Mouse (Mus musculus) 3134 (cell line): ENCODE results near the gene Zbtb20.
A peak's percentile ranks its signal among the peaks of the same experiment; 100 is the strongest.

Experiments
- DNase-seq: peaks from one replicate; pipeline ENCODE4 v3.0.0-alpha.2; 2011; ENCODE audit warnings: low spot score; ENCODE audit not compliant: insufficient read length; ENCODE audit errors: extremely low read depth

Zbtb20 gene

GRCm38 (mm10) chr16:43072818-43073594 is 197.3 kb downstream of the Zbtb20 start:
- no peak for DNase-seq

GRCm38 (mm10) chr16:43080403-43080802 is 204.7 kb downstream of the Zbtb20 start:
- DNase-seq = no peak

GRCm38 (mm10) chr16:43080923-43081702 is 205.4 kb downstream of the Zbtb20 start:
- DNase-seq = no peak

GRCm38 (mm10) chr16:43081995-43082394 is 206.3 kb downstream of the Zbtb20 start:
- DNase-seq = no peak

- DNase-seq = no peak
These were observed 207.1 kb downstream of the Zbtb20 start for GRCm38 (mm10) chr16:43082801-43083200.

- no peak for DNase-seq
These were observed 214.5 kb downstream of the Zbtb20 start for GRCm38 (mm10) chr16:43090188-43090587.

- DNase-seq = no peak
These were observed 218.5 kb downstream of the Zbtb20 start for GRCm38 (mm10) chr16:43094161-43094560.

GRCm38 (mm10) chr16:43094756-43095155 is 219.1 kb downstream of the Zbtb20 start:
- DNase-seq = no peak

GRCm38 (mm10) chr16:43096040-43096439 is 220.4 kb downstream of the Zbtb20 start:
- DNase-seq = no peak

GRCm38 (mm10) chr16:43098153-43098552 is 222.5 kb downstream of the Zbtb20 start:
- DNase-seq = no peak

- DNase-seq = no peak
These were observed 223.0 kb downstream of the Zbtb20 start for GRCm38 (mm10) chr16:43098666-43099065.

GRCm38 (mm10) chr16:43111288-43111687 is 235.6 kb downstream of the Zbtb20 start:
- DNase-seq = no peak

GRCm38 (mm10) chr16:43113968-43114367 is 238.3 kb downstream of the Zbtb20 start:
- DNase-seq = no peak

GRCm38 (mm10) chr16:43129966-43130365 is 254.3 kb downstream of the Zbtb20 start:
- no peak for DNase-seq

- no peak for DNase-seq
These were observed 254.9 kb downstream of the Zbtb20 start for GRCm38 (mm10) chr16:43130583-43130982.

- no peak for DNase-seq
These were observed 255.4 kb downstream of the Zbtb20 start for GRCm38 (mm10) chr16:43131077-43131476.

GRCm38 (mm10) chr16:43168506-43168905 is 292.8 kb downstream of the Zbtb20 start:
- DNase-seq = peak; percentile 1

- no peak for DNase-seq
These were observed 293.7 kb downstream of the Zbtb20 start for GRCm38 (mm10) chr16:43169273-43169905.

GRCm38 (mm10) chr16:43172139-43172538 is 296.5 kb downstream of the Zbtb20 start:
- DNase-seq = no peak

GRCm38 (mm10) chr16:43172912-43173311 is 297.2 kb downstream of the Zbtb20 start:
- DNase-seq = no peak

- DNase-seq = no peak
These were observed 299.1 kb downstream of the Zbtb20 start for GRCm38 (mm10) chr16:43174815-43175214.
